Mouse (Mus musculus) common myeloid progenitor, adult 5-6 weeks (primary cell): ENCODE measurements around the gene Ankrd39. TPM values are rescaled to one million over a fixed set of nuclear protein-coding genes. Genes with fewer than 3 reads are reported as not detected.
"Not testable (repeated sequence)": the region's sequence is repeated elsewhere in the genome, so short reads cannot be mapped to it uniquely, and the experiment has no call there.

Experiments
- ATAC-seq: replicated peaks from 2 replicates; pipeline ENCODE4 v1.8.0; 2016; ENCODE audit warnings: low read depth, mild to moderate bottlenecking, moderate TSS enrichment, inconsistent platforms; ENCODE audit not compliant: poor library complexity, severe bottlenecking
- total RNA-seq: library from RNA; stranded (forward); fragments of 200-1000, 187-1606 nt; gene quantifications from 2 replicates; pipeline ENCODE4 v1.2.3, GENCODE M21; 2017

Gene Ankrd39
- total RNA-seq, 1 experiment from 2014 or later: 9.0 TPM

- ATAC-seq: peak; percentile 4; the same call in 1 of the 2 replicates
These were observed 8.7 kb upstream of the Ankrd39 start for GRCm38 (mm10) chr1:36555798-36556395.

GRCm38 (mm10) chr1:36554633-36555399 is 7.6 kb upstream of the Ankrd39 start:
- no peak for ATAC-seq

GRCm38 (mm10) chr1:36552506-36552905 is 5.3 kb upstream of the Ankrd39 start:
- no peak for ATAC-seq

GRCm38 (mm10) chr1:36551904-36552303 is 4.7 kb upstream of the Ankrd39 start:
- no peak for ATAC-seq

- ATAC-seq: no peak
These were observed 3.0 kb upstream of the Ankrd39 start for GRCm38 (mm10) chr1:36550075-36550863.

GRCm38 (mm10) chr1:36549491-36549890 is 2.2 kb upstream of the Ankrd39 start:
- ATAC-seq: no peak

- ATAC-seq: no peak
These were observed 1.5 kb upstream of the Ankrd39 start for GRCm38 (mm10) chr1:36548771-36549170.

GRCm38 (mm10) chr1:36547981-36548598 is 845 bp upstream of the Ankrd39 start:
- ATAC-seq: no peak

- no peak for ATAC-seq
These were observed 1.2 kb downstream of the Ankrd39 start for GRCm38 (mm10) chr1:36545845-36546600.

GRCm38 (mm10) chr1:36545382-36545781 is 1.9 kb downstream of the Ankrd39 start:
- ATAC-seq: no peak

GRCm38 (mm10) chr1:36542925-36543324 is 4.3 kb downstream of the Ankrd39 start:
- ATAC-seq: no peak

GRCm38 (mm10) chr1:36541844-36542243 is 5.4 kb downstream of the Ankrd39 start:
- no peak for ATAC-seq

- no peak for ATAC-seq
These were observed 6.4 kb downstream of the Ankrd39 start for GRCm38 (mm10) chr1:36540807-36541206.

GRCm38 (mm10) chr1:36540132-36540531 is 7.1 kb downstream of the Ankrd39 start:
- ATAC-seq: no peak

- no peak for ATAC-seq
These were observed 8.1 kb downstream of the Ankrd39 start, which contains the start of gene Gm42417 for GRCm38 (mm10) chr1:36539186-36539585. Gene Gm42417, minus strand, starts transcription at chr1:36539429.

GRCm38 (mm10) chr1:36538727-36539126 is 8.5 kb downstream of the Ankrd39 start:
- no peak for ATAC-seq

GRCm38 (mm10) chr1:36536783-36537182 is 10.5 kb downstream of the Ankrd39 start, which contains the start of gene Ankrd23:
Gene Ankrd23, minus strand, starts transcription at chr1:36536883.
- not testable (repeated sequence) for ATAC-seq

GRCm38 (mm10) chr1:36536397-36536728 is 10.9 kb downstream of the Ankrd39 start:
- no peak for ATAC-seq

- no peak for ATAC-seq
These were observed 11.5 kb downstream of the Ankrd39 start for GRCm38 (mm10) chr1:36535477-36536396.
